Comparison of ENCODE assay signal across 30 mouse cellular contexts in the genomic region with DNA sequence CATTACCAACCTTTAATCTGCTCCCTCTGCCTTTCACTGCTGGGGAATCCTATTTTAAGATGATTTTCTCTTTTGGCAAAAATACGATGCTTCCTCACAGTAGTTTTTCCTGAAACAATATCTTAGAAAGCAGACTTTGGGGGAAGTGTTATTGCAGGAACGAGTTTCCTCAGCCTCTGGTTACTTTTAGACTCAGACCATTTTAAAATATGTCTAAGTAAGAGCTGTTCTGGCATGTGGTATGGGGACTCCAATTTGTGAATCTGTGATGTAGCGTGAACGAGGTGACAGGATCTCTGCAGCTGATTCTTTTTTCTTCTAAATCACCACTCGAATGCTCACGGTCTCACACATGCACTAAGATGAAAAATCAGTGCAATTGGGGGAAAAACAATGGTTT.
DNase-seq lines count a peak whose midpoint lies in the region; ATAC-seq and TF ChIP-seq lines count a peak whose summit lies in the region.
"Had no signal": no experiment of that assay in that cellular context is flagged by ENCODE, and none has a peak within 500 bp of the region (broad histone marks: within the 10 kb centered on the region; RNA-seq: fewer than 3 reads in every experiment).

No protein-coding gene starts in this region.

- whole genome bisulfite sequencing in forebrain, postnatal 0 days = 70% methylated on average over 6 of the region's 6 CpGs
- WGBS in forebrain, embryonic 10.5 days = 93% methylated on average over 6 of the region's 6 CpGs

- intact Hi-C loops in left cerebral cortex, postnatal 14 days (cut with DNase I) = no loop called here
- intact Hi-C loops in left cerebral cortex, adult 2 months (cut with DNase I) = no loop called here

- no peak overlapping the region for H3K9ac ChIP-seq in forebrain, postnatal 0 days
- H3K9ac ChIP-seq: embryonic facial prominence, embryonic 13.5 days; embryonic facial prominence, embryonic 15.5 days; forebrain, embryonic 12.5 days had no signal

- no peak overlapping the region for H3K4me2 ChIP-seq in forebrain, postnatal 0 days (ENCODE audit: low read depth)
- H3K4me2 ChIP-seq: embryonic facial prominence, embryonic 13.5 days; embryonic facial prominence, embryonic 15.5 days; forebrain, embryonic 12.5 days had no signal

- no peak; the same call in 1 of the 2 replicates for ATAC-seq in forebrain, postnatal 0 days
- no peak for ATAC-seq in erythroid progenitor cell, adult 5-6 weeks (replicated peaks; ENCODE audit: low FRiP score, poor library complexity, severe bottlenecking)
- ATAC-seq: activated CD4-positive, CD25-positive, alpha-beta regulatory T cell, adult 4 months; CD4-positive, CD25-positive, alpha-beta regulatory T cell, adult 4 months; forebrain, embryonic 14.5 days; forebrain, embryonic 16.5 days; Patski had no signal

- TF ChIP-seq CTCF in forebrain, postnatal 0 days (IDR thresholded peaks at IDR 0.05; ENCODE audit: low read depth) = no peak
- TF ChIP-seq CTCF in left cerebral cortex, adult 2 months (IDR thresholded peaks at IDR 0.05) = no peak

- H3K4me3 ChIP-seq in forebrain, postnatal 0 days (ENCODE audit: low read depth, low read length) = no peak overlapping the region
- H3K4me3 ChIP-seq in forebrain, embryonic 10.5 days = no peak overlapping the region
- H3K4me3 ChIP-seq in left cerebral cortex, adult 2 months = no peak overlapping the region
- H3K4me3 ChIP-seq: embryonic facial prominence, embryonic 13.5 days; embryonic facial prominence, embryonic 15.5 days; erythroblast, embryonic 14.5 days; forebrain, embryonic 12.5 days had no signal

- no peak overlapping the region for H3K27ac ChIP-seq in forebrain, postnatal 0 days (ENCODE audit: low read depth, low read length)
- H3K27ac ChIP-seq in forebrain, embryonic 10.5 days = no peak overlapping the region
- no peak overlapping the region for H3K27ac ChIP-seq in left cerebral cortex, adult 2 months
- H3K27ac ChIP-seq: embryonic facial prominence, embryonic 13.5 days; embryonic facial prominence, embryonic 15.5 days; forebrain, embryonic 12.5 days had no signal

- H3K27me3 ChIP-seq in forebrain, postnatal 0 days (ENCODE audit: insufficient read depth, low read length) = no peaks in the 10 kb centered on the region
- H3K27me3 ChIP-seq in forebrain, embryonic 10.5 days (ENCODE audit: poor library complexity, severe bottlenecking) = no peaks in the 10 kb centered on the region
- H3K27me3 ChIP-seq: CH12.LX; embryonic facial prominence, embryonic 13.5 days; embryonic facial prominence, embryonic 15.5 days; forebrain, embryonic 12.5 days had no signal

- H3K9me3 ChIP-seq in forebrain, postnatal 0 days (ENCODE audit: low read length) = no peaks in the 10 kb centered on the region
- no peaks in the 10 kb centered on the region for H3K9me3 ChIP-seq in forebrain, embryonic 10.5 days
- H3K9me3 ChIP-seq: embryonic facial prominence, embryonic 13.5 days; embryonic facial prominence, embryonic 15.5 days; forebrain, embryonic 12.5 days; G1E had no signal

- DNase-seq in forebrain, postnatal 0 days = peak; percentile 10
- DNase-seq in forebrain, embryonic 10.5 days (ENCODE audit: extremely low spot score, low spot score) = no peak
- peak; percentile 11 to 22 for DNase-seq in frontal cortex, adult 2 months (ENCODE audit: extremely low spot score in 1 of 2, low spot score in 1 of 2)
- no peak for DNase-seq in frontal cortex, postnatal 10 days (ENCODE audit: low spot score in 2 of 2)
- peak; percentile 5 to 7 for DNase-seq in left cerebral cortex, postnatal 14 days (ENCODE audit: low spot score in 2 of 2)
- DNase-seq in left cerebral cortex, adult 2 months (ENCODE audit: extremely low spot score in 1 of 2, low spot score in 2 of 2) = no peak
- DNase-seq in brain, adult 2 months (ENCODE audit: low read depth, low spot score) = peak; percentile 45
- DNase-seq: adrenal gland, adult 8-10 months; adrenal gland, postnatal 14 days; adrenal gland, postnatal 36 days; B cell, adult 2 months; cerebellum, adult 11 months; cerebellum, adult 18-20 months; cerebellum, adult 8-10 months; cerebellum, adult 9-11 months; cerebellum, postnatal 14 days; cerebellum, postnatal 36 days; embryo, embryonic 11 days had no signal

- no peaks in the 10 kb centered on the region for H3K36me3 ChIP-seq in forebrain, postnatal 0 days (ENCODE audit: insufficient read depth)
- H3K36me3 ChIP-seq in forebrain, embryonic 10.5 days (replicated peaks) = no peaks in the 10 kb centered on the region
- H3K36me3 ChIP-seq: embryonic facial prominence, embryonic 13.5 days; embryonic facial prominence, embryonic 15.5 days; forebrain, embryonic 12.5 days; G1E had no signal

- H3K4me1 ChIP-seq in forebrain, postnatal 0 days (ENCODE audit: insufficient read depth) = no peaks in the 10 kb centered on the region
- no peaks in the 10 kb centered on the region for H3K4me1 ChIP-seq in forebrain, embryonic 10.5 days
- H3K4me1 ChIP-seq: embryonic facial prominence, embryonic 13.5 days; embryonic facial prominence, embryonic 15.5 days; forebrain, embryonic 12.5 days had no signal

Comparison
In these comparisons a context has a peak if more than half of its experiments do, and no peak if none do; other contexts are left out.
1. DNase-seq: peak in forebrain, postnatal 0 days (single experiment), frontal cortex, adult 2 months (2 of 2), left cerebral cortex, postnatal 14 days (2 of 2) and brain, adult 2 months (single experiment); none in forebrain, embryonic 10.5 days (single experiment), frontal cortex, postnatal 10 days (0 of 2) and left cerebral cortex, adult 2 months (0 of 2).